Mouse (Mus musculus): ENCODE data around the gene Zdhhc14. TPM values are rescaled to one million over a fixed set of nuclear protein-coding genes. Genes with fewer than 3 reads are reported as not detected.

Zdhhc14 gene
- polyA plus RNA-seq, 1 experiment from 2014 or later = 2.7 TPM

- no peak overlapping the region for H3K27ac ChIP-seq
- WGBS = 80% methylated on average over 5 of the region's 5 CpGs
- no peak for ATAC-seq (ENCODE audit: low FRiP score, low read depth)
Measured at GRCm38 (mm10) chr17:5544065-5544464, 51.7 kb downstream of the Zdhhc14 start.

GRCm38 (mm10) chr17:5545065-5545464 is 52.7 kb downstream of the Zdhhc14 start:
- no peaks in the 10 kb centered on the region for H3K27me3 ChIP-seq
- H3K4me1 ChIP-seq = no peaks in the 10 kb centered on the region
- H3K27ac ChIP-seq = no peak overlapping the region
- H3K36me3 ChIP-seq = no peaks in the 10 kb centered on the region
- no peak overlapping the region for H3K9ac ChIP-seq
- no peak overlapping the region for H3K4me3 ChIP-seq
- no peak overlapping the region for H3K4me2 ChIP-seq (replicated peaks)
- no peak for ATAC-seq (ENCODE audit: low FRiP score, low read depth)
- no peaks in the 10 kb centered on the region for H3K9me3 ChIP-seq
- 93% methylated on average over 2 of the region's 2 CpGs for WGBS

More at GRCm38 (mm10) chr17:5544065-5544464, 51.7 kb downstream of the Zdhhc14 start:
- Histone ChIP-seq H3K4me1 (no peaks in the 10 kb centered on the region), H3K9me3 (no peaks in the 10 kb centered on the region), H3K4me2 (replicated peaks) (no peak overlapping the region), H3K36me3 (no peaks in the 10 kb centered on the region), H3K9ac (no peak overlapping the region), H3K4me3 (no peak overlapping the region), H3K27me3 (no peaks in the 10 kb centered on the region)

GRCm38 (mm10) chr17:5548546-5548945 is 56.2 kb downstream of the Zdhhc14 start:
- Histone ChIP-seq H3K27me3 (no peaks in the 10 kb centered on the region), H3K9ac (no peak overlapping the region), H3K4me1 (no peaks in the 10 kb centered on the region), H3K27ac (no peak overlapping the region), H3K9me3 (no peaks in the 10 kb centered on the region), H3K4me3 (no peak overlapping the region), H3K4me2 (replicated peaks) (no peak overlapping the region), H3K36me3 (no peaks in the 10 kb centered on the region)
- WGBS = 84% methylated on average over 2 of the region's 2 CpGs
- ATAC-seq (ENCODE audit: low FRiP score, low read depth) = no peak

- H3K4me3 ChIP-seq = no peak overlapping the region
- H3K27ac ChIP-seq = no peak overlapping the region
- no peaks in the 10 kb centered on the region for H3K36me3 ChIP-seq
- WGBS = 92% methylated on average over 6 of the region's 6 CpGs
- H3K9me3 ChIP-seq = no peaks in the 10 kb centered on the region
- no peak overlapping the region for H3K4me2 ChIP-seq (replicated peaks)
- no peak for ATAC-seq (ENCODE audit: low FRiP score, low read depth)
- no peaks in the 10 kb centered on the region for H3K4me1 ChIP-seq
- H3K27me3 ChIP-seq = no peaks in the 10 kb centered on the region
- H3K9ac ChIP-seq = no peak overlapping the region
Measured at GRCm38 (mm10) chr17:5549460-5549859, 57.1 kb downstream of the Zdhhc14 start.

GRCm38 (mm10) chr17:5550444-5550843 is 58.1 kb downstream of the Zdhhc14 start:
- no peak for ATAC-seq (ENCODE audit: low FRiP score, low read depth)
- Histone ChIP-seq H3K9me3 (no peaks in the 10 kb centered on the region), H3K4me3 (no peak overlapping the region), H3K36me3 (no peaks in the 10 kb centered on the region), H3K27me3 (no peaks in the 10 kb centered on the region), H3K4me2 (replicated peaks) (no peak overlapping the region), H3K9ac (no peak overlapping the region), H3K27ac (no peak overlapping the region), H3K4me1 (no peaks in the 10 kb centered on the region)
- WGBS = 91% methylated on average over 10 of the region's 10 CpGs

- Histone ChIP-seq H3K9ac (no peak overlapping the region), H3K4me3 (no peak overlapping the region), H3K4me1 (no peaks in the 10 kb centered on the region), H3K36me3 (no peaks in the 10 kb centered on the region), H3K9me3 (no peaks in the 10 kb centered on the region), H3K4me2 (replicated peaks) (no peak overlapping the region), H3K27me3 (no peaks in the 10 kb centered on the region), H3K27ac (no peak overlapping the region)
- WGBS = 83% methylated on average over 3 of the region's 3 CpGs
- ATAC-seq (ENCODE audit: low FRiP score, low read depth) = no peak
Measured at GRCm38 (mm10) chr17:5551136-5551535, 58.8 kb downstream of the Zdhhc14 start.

GRCm38 (mm10) chr17:5552036-5552760 is 59.8 kb downstream of the Zdhhc14 start:
- no peaks in the 10 kb centered on the region for H3K36me3 ChIP-seq
- no peak overlapping the region for H3K4me3 ChIP-seq
- H3K27ac ChIP-seq = no peak overlapping the region
- H3K27me3 ChIP-seq = no peaks in the 10 kb centered on the region
- H3K9ac ChIP-seq = no peak overlapping the region
- no peak overlapping the region for H3K4me2 ChIP-seq (replicated peaks)
- H3K9me3 ChIP-seq = no peaks in the 10 kb centered on the region
- H3K4me1 ChIP-seq = no peaks in the 10 kb centered on the region
- 70% methylated on average over 14 of the region's 14 CpGs for whole genome bisulfite sequencing
- ATAC-seq (ENCODE audit: low FRiP score, low read depth) = no peak

- Histone ChIP-seq H3K4me1 (no peaks in the 10 kb centered on the region), H3K36me3 (no peaks in the 10 kb centered on the region), H3K27me3 (no peaks in the 10 kb centered on the region), H3K4me3 (no peak overlapping the region), H3K4me2 (replicated peaks) (no peak overlapping the region), H3K9me3 (no peaks in the 10 kb centered on the region), H3K27ac (no peak overlapping the region), H3K9ac (no peak overlapping the region)
- 86% methylated on average over 5 of the region's 5 CpGs for WGBS
- no peak for ATAC-seq (ENCODE audit: low FRiP score, low read depth)
Measured at GRCm38 (mm10) chr17:5553556-5553955, 61.2 kb downstream of the Zdhhc14 start.

GRCm38 (mm10) chr17:5554573-5554972 is 62.2 kb downstream of the Zdhhc14 start:
- Histone ChIP-seq H3K4me1 (no peaks in the 10 kb centered on the region), H3K9ac (no peak overlapping the region), H3K4me3 (no peak overlapping the region), H3K9me3 (no peaks in the 10 kb centered on the region), H3K27ac (no peak overlapping the region), H3K36me3 (no peaks in the 10 kb centered on the region), H3K4me2 (replicated peaks) (no peak overlapping the region), H3K27me3 (no peaks in the 10 kb centered on the region)
- ATAC-seq (ENCODE audit: low FRiP score, low read depth) = no peak
- 87% methylated on average over 2 of the region's 2 CpGs for WGBS

- Histone ChIP-seq H3K9ac (no peak overlapping the region), H3K27me3 (no peaks in the 10 kb centered on the region), H3K27ac (no peak overlapping the region), H3K4me3 (no peak overlapping the region), H3K4me2 (replicated peaks) (no peak overlapping the region), H3K36me3 (no peaks in the 10 kb centered on the region), H3K4me1 (no peaks in the 10 kb centered on the region), H3K9me3 (no peaks in the 10 kb centered on the region; the same call in 1 of the 2 replicates)
- 65% methylated on average over 8 of the region's 8 CpGs for WGBS
- no peak for ATAC-seq (ENCODE audit: low FRiP score, low read depth)
Measured at GRCm38 (mm10) chr17:5556568-5556967, 64.2 kb downstream of the Zdhhc14 start.

GRCm38 (mm10) chr17:5560212-5560611 is 67.9 kb downstream of the Zdhhc14 start:
- Histone ChIP-seq H3K9me3 (no peaks in the 10 kb centered on the region; the same call in 1 of the 2 replicates), H3K4me1 (no peaks in the 10 kb centered on the region), H3K36me3 (no peaks in the 10 kb centered on the region), H3K27ac (no peak overlapping the region), H3K27me3 (no peaks in the 10 kb centered on the region), H3K4me2 (replicated peaks) (no peak overlapping the region), H3K4me3 (no peak overlapping the region), H3K9ac (no peak overlapping the region)
- 85% methylated on average over 4 of the region's 4 CpGs for WGBS
- ATAC-seq (ENCODE audit: low FRiP score, low read depth) = no peak

GRCm38 (mm10) chr17:5563108-5563507 is 70.8 kb downstream of the Zdhhc14 start:
- no peak for ATAC-seq (ENCODE audit: low FRiP score, low read depth)
- no peak overlapping the region for H3K4me2 ChIP-seq (replicated peaks)
- H3K27me3 ChIP-seq = no peaks in the 10 kb centered on the region
- no peak overlapping the region for H3K4me3 ChIP-seq
- H3K4me1 ChIP-seq = no peaks in the 10 kb centered on the region
- no peak overlapping the region for H3K9ac ChIP-seq
- H3K9me3 ChIP-seq = no peaks in the 10 kb centered on the region; the same call in 1 of the 2 replicates
- H3K27ac ChIP-seq = no peak overlapping the region
- 85% methylated on average over 6 of the region's 6 CpGs for WGBS
- H3K36me3 ChIP-seq = no peaks in the 10 kb centered on the region

GRCm38 (mm10) chr17:5566006-5566405 is 73.6 kb downstream of the Zdhhc14 start:
- Histone ChIP-seq H3K4me2 (replicated peaks) (no peak overlapping the region), H3K27me3 (no peaks in the 10 kb centered on the region), H3K4me3 (no peak overlapping the region), H3K9ac (no peak overlapping the region), H3K36me3 (no peaks in the 10 kb centered on the region), H3K27ac (no peak overlapping the region), H3K9me3 (no peaks in the 10 kb centered on the region), H3K4me1 (no peaks in the 10 kb centered on the region)
- ATAC-seq (ENCODE audit: low FRiP score, low read depth) = no peak
- WGBS = 79% methylated on average over 7 of the region's 7 CpGs

All from limb, embryonic 13.5 days (tissue).